In genomic region chr5:35755131-35755733, GRCm38 (mm10) we compare ENCODE assay signal across 8 mouse cellular contexts. TPM values are rescaled to one million over a fixed set of nuclear protein-coding genes. Genes with fewer than 3 reads are reported as not detected.
DNase-seq lines count a peak whose midpoint lies in the region; ATAC-seq and TF ChIP-seq lines count a peak whose summit lies in the region.

No protein-coding gene starts in this region.

- no peak for TF ChIP-seq POLR2A in thymus, adult 2 months (IDR thresholded peaks at IDR 0.05; ENCODE audit: control insufficient read depth, extremely low read depth, insufficient read depth, low read length, poor library complexity)
- no peak for TF ChIP-seq POLR2A in cortical plate, adult 2 months (IDR thresholded peaks at IDR 0.05; ENCODE audit: extremely low read depth, insufficient read depth, low read length)
- TF ChIP-seq POLR2A in spleen, adult 2 months (IDR thresholded peaks at IDR 0.05; ENCODE audit: low read depth, low read length), result no peak

- no peak overlapping the region for H3K4me2 ChIP-seq in hindbrain, postnatal 0 days (ENCODE audit: low read depth, low read length)

- no peaks in the 10 kb centered on the region; the same call in 1 of the 2 replicates for H3K27me3 ChIP-seq in thymus, adult 2 months (ENCODE audit: control insufficient read depth, insufficient read depth, low read length)
- no peaks in the 10 kb centered on the region for H3K27me3 ChIP-seq in hindbrain, postnatal 0 days (ENCODE audit: insufficient read depth, low read length)
- no peaks in the 10 kb centered on the region for H3K27me3 ChIP-seq in spleen, adult 2 months (ENCODE audit: control insufficient read depth, insufficient read depth, low read length)

- no peak for ATAC-seq in CD4-positive, CD25-positive, alpha-beta regulatory T cell, adult 4 months
- ATAC-seq in hindbrain, postnatal 0 days, result no peak

- no peak overlapping the region for H3K4me3 ChIP-seq in thymus, adult 2 months (ENCODE audit: control insufficient read depth, insufficient read depth, low read length)
- no peak overlapping the region for H3K4me3 ChIP-seq in cortical plate, adult 2 months (ENCODE audit: insufficient read depth, low read length)
- no peak overlapping the region for H3K4me3 ChIP-seq in hindbrain, postnatal 0 days (ENCODE audit: low read length)
- H3K4me3 ChIP-seq in spleen, adult 2 months (ENCODE audit: extremely low read depth, insufficient read depth, insufficient read length), result no peak overlapping the region

- TF ChIP-seq CTCF in thymus, adult 2 months (IDR thresholded peaks at IDR 0.05; ENCODE audit: borderline replicate concordance, control insufficient read depth, extremely low read depth, insufficient read depth, low read length, poor library complexity), result no peak; the same call in 1 of the 2 replicates
- TF ChIP-seq CTCF in cortical plate, adult 2 months (IDR thresholded peaks at IDR 0.05; ENCODE audit: extremely low read depth, insufficient read depth, low read length), result peak; percentile 95
- TF ChIP-seq CTCF in hindbrain, postnatal 0 days (IDR thresholded peaks at IDR 0.05; ENCODE audit: low read depth), result peak; percentile 92
- TF ChIP-seq CTCF in spleen, adult 2 months (IDR thresholded peaks at IDR 0.05; ENCODE audit: extremely low read depth, insufficient read depth, insufficient read length, insufficient replicate concordance), result peak; percentile 77; the same call in 1 of the 2 replicates

- no peak overlapping the region for H3K9ac ChIP-seq in hindbrain, postnatal 0 days (replicated peaks; ENCODE audit: low read length)

- peak; percentile 72 for DNase-seq in CD4-positive, CD25-positive, alpha-beta regulatory T cell, adult 2 months (ENCODE audit: low read depth, low spot score)
- DNase-seq in thymus, adult 2 months, result peak; percentile 41
- DNase-seq in thymus, adult 18-20 months, result no peak
- DNase-seq in hindbrain, postnatal 0 days (ENCODE audit: low spot score), result peak; percentile 85
- peak; percentile 82 for DNase-seq in lung, postnatal 10 days
- DNase-seq in spleen, adult 2 months (ENCODE audit: low read depth in 1 of 2, low spot score in 2 of 2), result peak; percentile 23 to 51

- H3K27ac ChIP-seq in thymus, adult 2 months (ENCODE audit: control insufficient read depth, insufficient read depth, low read length), result no peak overlapping the region
- no peak overlapping the region for H3K27ac ChIP-seq in cortical plate, adult 2 months (ENCODE audit: insufficient read depth, low read length)
- no peak overlapping the region for H3K27ac ChIP-seq in hindbrain, postnatal 0 days
- H3K27ac ChIP-seq in spleen, adult 2 months (ENCODE audit: insufficient read depth, low read length), result no peak overlapping the region

- H3K4me1 ChIP-seq in thymus, adult 2 months (replicated peaks; ENCODE audit: control insufficient read depth, insufficient read depth, low read length), result peaks cover 14% of the 10 kb centered on the region
- H3K4me1 ChIP-seq in cortical plate, adult 2 months (ENCODE audit: control insufficient read depth, insufficient read depth, low read length), result peaks cover 8% of the 10 kb centered on the region
- peaks cover 12% of the 10 kb centered on the region for H3K4me1 ChIP-seq in hindbrain, postnatal 0 days (ENCODE audit: insufficient read depth, low read length)
- H3K4me1 ChIP-seq in spleen, adult 2 months (ENCODE audit: control insufficient read depth, insufficient read depth, insufficient read length), result peaks cover 7% of the 10 kb centered on the region; the same call in 1 of the 2 replicates

- no peaks in the 10 kb centered on the region for H3K9me3 ChIP-seq in hindbrain, postnatal 0 days (ENCODE audit: low read length)

- 30% methylated on average over 5 of the region's 5 CpGs for WGBS in thymus, adult 2 months
- WGBS in hindbrain, postnatal 0 days, result 25% methylated on average over 5 of the region's 5 CpGs
- 28% methylated on average over 5 of the region's 5 CpGs for WGBS in spleen, adult 2 months

- no peaks in the 10 kb centered on the region for H3K36me3 ChIP-seq in thymus, adult 2 months (ENCODE audit: control insufficient read depth, insufficient read depth, low read length)
- no peaks in the 10 kb centered on the region for H3K36me3 ChIP-seq in hindbrain, postnatal 0 days (ENCODE audit: insufficient read depth, low read length)
- no peaks in the 10 kb centered on the region for H3K36me3 ChIP-seq in spleen, adult 2 months (ENCODE audit: control insufficient read depth, insufficient read depth, low read length)

RNA-seq across cellular contexts. Expression of gene Ablim2, which starts 2.4 kb away (rescaled TPM):
- polyA plus RNA-seq in CD4-positive, CD25-positive, alpha-beta regulatory T cell, adult 4 months (2017; shearing (Covaris generic)), result 1 to 10 TPM; 2.8 to 3.4 TPM
- polyA plus RNA-seq in thymus, adult 2 months (2012; rRNA removed), result 4.0 and 4.5 TPM in 2 replicates
- polyA plus RNA-seq in cortical plate, adult 2 months (2012; rRNA removed), result 145 and 176 TPM in 2 replicates
- 35.7 and 44.6 TPM in 2 replicates for total RNA-seq in hindbrain, postnatal 0 days (2014; rRNA removed)
- 26.3 and 30.0 TPM in 2 replicates for polyA plus RNA-seq in hindbrain, postnatal 0 days (2015; fragmentation: Nextera tagmentation; extraction: Ambion mirVana)
- 5.1 and 5.7 TPM in 2 replicates for polyA plus RNA-seq in spleen, adult 2 months (2012; rRNA removed)

RNA-seq across cellular contexts. Expression of gene Sh3tc1, which starts 15.4 kb away (rescaled TPM):
- 1 to 10 TPM; 2.6 to 4.4 TPM for polyA plus RNA-seq in CD4-positive, CD25-positive, alpha-beta regulatory T cell, adult 4 months (2017; shearing (Covaris generic))
- 4.4 and 5.2 TPM in 2 replicates for polyA plus RNA-seq in thymus, adult 2 months (2012; rRNA removed)
- polyA plus RNA-seq in cortical plate, adult 2 months (2012; rRNA removed), result 1.2 and 1.4 TPM in 2 replicates
- total RNA-seq in hindbrain, postnatal 0 days (2014; rRNA removed), result 2.8 and 4.1 TPM in 2 replicates
- 1.8 and 2.0 TPM in 2 replicates for polyA plus RNA-seq in hindbrain, postnatal 0 days (2015; fragmentation: Nextera tagmentation; extraction: Ambion mirVana)
- 10.7 and 12.9 TPM in 2 replicates for polyA plus RNA-seq in spleen, adult 2 months (2012; rRNA removed)

Comparison
In these comparisons a context has a peak if more than half of its experiments do, and no peak if none do; other contexts are left out.
1. DNase-seq: peak in CD4-positive, CD25-positive, alpha-beta regulatory T cell, adult 2 months (single experiment), thymus, adult 2 months (single experiment), hindbrain, postnatal 0 days (single experiment), lung, postnatal 10 days (single experiment) and spleen, adult 2 months (2 of 2); none in thymus, adult 18-20 months (0 of 2).